Mouse (Mus musculus) heart, postnatal 0 days (tissue): Measurements from ENCODE around the gene Kctd10.

Experiments used
- CTCF ChIP-seq: IDR thresholded peaks from 2 replicates; pipeline ENCODE4 v1.5.1; 2016; ENCODE audit warnings: antibody characterized with exemption, control low read depth, low read depth
- EP300 ChIP-seq: IDR thresholded peaks from 2 replicates; pipeline ENCODE4 v1.6.1; 2016; ENCODE audit warnings: antibody characterized with exemption, low read depth

DNA sequence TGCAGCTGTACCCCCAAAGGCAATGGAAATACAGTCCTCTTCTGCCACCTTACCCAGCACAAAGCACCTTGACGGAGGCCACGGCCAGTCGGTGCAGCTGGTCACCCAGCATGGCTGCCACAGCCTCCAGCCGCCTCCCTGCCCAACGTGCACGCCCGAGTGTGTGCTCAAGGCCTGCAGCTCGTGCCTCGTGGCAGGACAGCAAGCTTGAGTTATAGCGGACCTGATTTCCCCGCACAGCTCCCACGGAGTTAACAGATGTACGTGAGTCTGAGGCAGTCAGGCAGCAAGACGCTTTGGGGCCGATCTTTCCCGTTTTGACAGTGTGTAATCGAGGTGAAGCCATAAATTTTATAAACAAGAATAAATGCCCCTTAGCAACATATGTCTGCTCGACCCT lies 48.3 kb upstream of the Kctd10 start:
- no peak for TF ChIP-seq EP300
- no peak for TF ChIP-seq CTCF
